Mouse (Mus musculus): ENCODE measurements at regions not wholly inside any gene's neighbourhood (a gene's known extent, or its start where the extent isn't known, plus 50 kb on each side); places are given as distances from the start of the nearest gene placed in this dataset.
A peak's percentile ranks its signal among the peaks of the same experiment; 100 is the strongest.

DNA sequence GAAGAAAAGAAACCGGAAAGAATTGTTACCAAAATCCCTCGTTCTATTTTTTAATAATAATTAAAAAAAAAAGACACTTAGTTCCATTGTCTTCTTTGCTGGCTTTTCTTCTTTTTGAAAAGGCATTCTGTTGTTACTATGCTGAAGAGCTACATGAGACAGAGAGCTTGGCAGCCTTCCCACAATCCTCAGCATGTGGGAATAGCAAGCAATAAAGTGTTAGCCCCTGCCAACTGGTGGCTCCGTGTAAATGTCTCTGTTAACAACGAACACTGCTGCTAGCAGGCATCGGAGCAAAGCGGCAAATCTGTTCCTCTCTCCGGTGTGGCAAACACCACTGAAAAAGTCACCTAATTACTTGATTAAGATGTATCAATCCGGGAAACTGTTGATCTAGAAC is 344.6 kb upstream of the Id4 start:
- H3K36me3 ChIP-seq (ENCODE audit: control insufficient read depth, insufficient read depth, low read length) = no peaks in the 10 kb centered on the region
- H3K27ac ChIP-seq (ENCODE audit: low read depth, low read length) = no peak overlapping the region
- no peak overlapping the region for H3K9ac ChIP-seq (ENCODE audit: low read length)
- DNase-seq (ENCODE audit: low spot score, missing footprints) (no peak), ATAC-seq (ENCODE audit: low FRiP score) (no peak)
- no peaks in the 10 kb centered on the region for H3K9me3 ChIP-seq (ENCODE audit: control insufficient read depth, low read length)
- H3K4me2 ChIP-seq = no peak overlapping the region
- 86% methylated on average over 8 of the region's 8 CpGs for WGBS
- H3K27me3 ChIP-seq (ENCODE audit: control insufficient read depth, insufficient read depth, low read length) = no peaks in the 10 kb centered on the region
- H3K4me1 ChIP-seq (ENCODE audit: control insufficient read depth, insufficient read depth, low read length) = no peaks in the 10 kb centered on the region
- H3K4me3 ChIP-seq (ENCODE audit: low read depth, low read length) = no peak overlapping the region

DNA sequence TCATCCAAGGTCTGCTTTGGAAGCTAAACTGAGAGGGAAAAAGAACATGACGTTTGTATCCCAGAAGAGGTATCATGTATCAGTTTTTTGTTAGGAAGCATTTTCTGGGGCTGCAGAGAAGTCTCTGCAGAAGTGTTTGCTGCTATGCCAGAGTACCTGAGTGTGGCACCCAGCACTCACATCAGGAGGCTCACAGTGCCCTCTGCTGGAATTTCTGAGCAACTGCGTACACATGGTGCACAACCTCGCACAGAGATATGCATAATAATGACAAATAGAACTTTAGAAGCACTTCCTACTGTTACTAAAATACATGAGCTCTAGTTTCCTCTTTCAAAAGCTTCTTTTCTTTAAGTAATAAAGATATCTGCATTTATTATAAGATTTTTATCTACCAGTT is 343.7 kb upstream of the Id4 start:
- ATAC-seq (ENCODE audit: low FRiP score) (no peak), DNase-seq (ENCODE audit: low spot score, missing footprints) (no peak)
- H3K4me2 ChIP-seq = no peak overlapping the region
- H3K27ac ChIP-seq (ENCODE audit: low read depth, low read length) = no peak overlapping the region
- no peak overlapping the region for H3K9ac ChIP-seq (ENCODE audit: low read length)
- no peaks in the 10 kb centered on the region for H3K4me1 ChIP-seq (ENCODE audit: control insufficient read depth, insufficient read depth, low read length)
- no peak overlapping the region for H3K4me3 ChIP-seq (ENCODE audit: low read depth, low read length)
- 96% methylated on average over 3 of the region's 3 CpGs for WGBS
- H3K36me3 ChIP-seq (ENCODE audit: control insufficient read depth, insufficient read depth, low read length) = no peaks in the 10 kb centered on the region
- no peaks in the 10 kb centered on the region for H3K27me3 ChIP-seq (ENCODE audit: control insufficient read depth, insufficient read depth, low read length)
- no peaks in the 10 kb centered on the region for H3K9me3 ChIP-seq (ENCODE audit: control insufficient read depth, low read length)

DNA sequence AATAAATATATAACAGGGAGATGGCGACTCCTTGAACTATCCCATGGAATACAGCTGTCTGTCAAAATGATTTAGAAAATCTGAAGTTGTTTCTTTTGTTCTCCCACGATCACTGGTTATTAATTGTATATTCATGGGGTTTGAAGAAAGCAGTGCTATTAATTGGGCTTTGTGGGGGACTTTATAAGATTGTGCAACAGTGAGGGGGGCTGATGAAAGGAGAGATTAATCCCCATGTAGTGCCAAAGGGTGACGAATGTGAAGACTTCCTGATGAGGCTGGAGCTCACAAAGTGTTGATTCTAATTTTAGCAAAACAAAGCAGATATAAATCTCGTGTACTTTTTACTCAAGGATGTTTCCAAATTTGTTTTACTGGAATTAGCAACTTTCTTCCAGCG is 340.0 kb upstream of the Id4 start:
- WGBS = 71% methylated on average over 5 of the region's 5 CpGs
- H3K27ac ChIP-seq (ENCODE audit: low read depth, low read length) = no peak overlapping the region
- H3K27me3 ChIP-seq (ENCODE audit: control insufficient read depth, insufficient read depth, low read length) = no peaks in the 10 kb centered on the region
- H3K4me3 ChIP-seq (ENCODE audit: low read depth, low read length) = no peak overlapping the region
- no peak overlapping the region for H3K4me2 ChIP-seq
- no peak for DNase-seq (ENCODE audit: low spot score, missing footprints)
- no peak for ATAC-seq (ENCODE audit: low FRiP score)
- no peaks in the 10 kb centered on the region for H3K36me3 ChIP-seq (ENCODE audit: control insufficient read depth, insufficient read depth, low read length)
- no peak overlapping the region for H3K9ac ChIP-seq (ENCODE audit: low read length)
- no peaks in the 10 kb centered on the region for H3K4me1 ChIP-seq (ENCODE audit: control insufficient read depth, insufficient read depth, low read length)
- no peaks in the 10 kb centered on the region for H3K9me3 ChIP-seq (ENCODE audit: control insufficient read depth, low read length)

DNA sequence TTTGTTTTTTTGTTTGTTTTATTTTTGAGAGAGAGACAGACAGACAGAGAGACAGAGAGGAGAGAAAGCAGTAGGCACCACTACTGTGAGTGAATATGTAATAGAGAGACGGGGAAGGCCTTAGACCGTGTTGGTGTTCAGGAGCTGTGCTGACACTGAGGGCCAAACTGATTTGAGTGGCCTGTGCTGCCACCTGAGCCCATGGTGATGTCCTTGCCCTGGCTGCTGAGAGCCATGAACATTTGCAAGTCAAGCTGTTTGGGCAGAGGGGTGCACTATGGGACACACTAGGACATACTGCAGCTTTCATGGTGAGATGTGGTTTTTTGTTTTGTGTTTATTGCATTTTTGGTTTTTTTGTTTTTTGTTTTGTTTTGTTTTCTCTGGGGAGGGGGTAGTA is 320.3 kb upstream of the Id4 start:
- H3K27me3 ChIP-seq (ENCODE audit: control insufficient read depth, insufficient read depth, low read length) = no peaks in the 10 kb centered on the region
- DNase-seq (ENCODE audit: low spot score, missing footprints) (no peak), ATAC-seq (ENCODE audit: low FRiP score) (no peak)
- no peak overlapping the region for H3K4me3 ChIP-seq (ENCODE audit: low read depth, low read length)
- 74% methylated on average over 2 of the region's 2 CpGs for WGBS
- no peak overlapping the region for H3K27ac ChIP-seq (ENCODE audit: low read depth, low read length)
- no peak overlapping the region for H3K9ac ChIP-seq (ENCODE audit: low read length)
- H3K9me3 ChIP-seq (ENCODE audit: control insufficient read depth, low read length) = no peaks in the 10 kb centered on the region; the same call in 1 of the 2 replicates
- H3K4me2 ChIP-seq = no peak overlapping the region
- no peaks in the 10 kb centered on the region for H3K36me3 ChIP-seq (ENCODE audit: control insufficient read depth, insufficient read depth, low read length)
- H3K4me1 ChIP-seq (ENCODE audit: control insufficient read depth, insufficient read depth, low read length) = peaks cover 5% of the 10 kb centered on the region; the same call in 1 of the 2 replicates

DNA sequence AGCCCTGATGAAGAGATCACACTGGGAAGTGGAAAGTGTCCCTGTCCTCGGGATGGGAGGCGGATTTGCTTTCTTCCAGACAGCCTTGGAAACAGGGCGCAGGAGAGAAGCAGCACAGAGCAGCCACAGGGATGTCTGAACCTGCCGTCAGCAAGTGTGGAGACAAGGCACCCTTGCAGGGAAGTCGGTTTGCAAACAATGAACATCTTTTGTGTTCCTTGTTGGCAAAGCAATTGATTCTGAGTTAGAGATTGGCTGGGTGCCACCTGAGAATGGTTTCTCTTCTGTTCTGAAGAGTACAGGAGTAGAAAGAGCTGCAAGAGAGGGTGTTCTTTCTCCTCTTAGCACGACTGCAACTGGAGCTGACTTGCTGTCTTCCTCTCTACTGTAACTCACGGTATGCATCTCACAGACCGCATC is 318.6 kb upstream of the Id4 start:
- WGBS = 8% methylated on average over 8 of the region's 8 CpGs
- H3K36me3 ChIP-seq (ENCODE audit: control insufficient read depth, insufficient read depth, low read length) = no peaks in the 10 kb centered on the region
- ATAC-seq (ENCODE audit: low FRiP score) (0 out of 2 replicates have a peak, but pooled peaks have one; percentile 35), DNase-seq (ENCODE audit: low spot score, missing footprints) (peak; percentile 90)
- H3K4me1 ChIP-seq (ENCODE audit: control insufficient read depth, insufficient read depth, low read length) = peaks cover 5% of the 10 kb centered on the region; the same call in 1 of the 2 replicates
- no peak overlapping the region for H3K27ac ChIP-seq (ENCODE audit: low read depth, low read length)
- H3K4me2 ChIP-seq = peak overlapping the region; percentile 26
- H3K4me3 ChIP-seq (ENCODE audit: low read depth, low read length) = no peak overlapping the region
- H3K27me3 ChIP-seq (ENCODE audit: control insufficient read depth, insufficient read depth, low read length) = no peaks in the 10 kb centered on the region
- H3K9ac ChIP-seq (ENCODE audit: low read length) = peak overlapping the region; percentile 7; the same call in 1 of the 2 replicates
- no peaks in the 10 kb centered on the region for H3K9me3 ChIP-seq (ENCODE audit: control insufficient read depth, low read length)

DNA sequence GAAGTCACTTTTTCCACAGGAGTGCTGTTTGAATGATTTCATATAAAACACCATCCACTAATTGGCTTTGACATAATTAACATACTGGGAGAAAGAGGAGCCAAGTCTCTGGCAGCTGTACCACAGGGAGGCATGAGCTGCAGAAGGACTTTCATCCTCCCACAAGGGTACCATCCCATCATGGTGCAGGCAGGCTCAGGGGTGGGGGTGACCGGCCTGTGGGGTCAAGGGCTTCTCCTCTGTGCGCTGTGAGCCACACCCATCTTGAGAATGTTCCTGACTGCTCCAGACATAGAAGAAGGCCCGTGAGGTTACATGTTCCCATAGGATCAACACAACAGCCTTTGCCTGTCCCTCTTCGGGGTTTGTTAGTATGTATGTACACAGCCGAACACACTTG is 317.4 kb upstream of the Id4 start:
- Histone ChIP-seq H3K9me3 (ENCODE audit: control insufficient read depth, low read length) (no peaks in the 10 kb centered on the region), H3K9ac (ENCODE audit: low read length) (no peak overlapping the region), H3K27me3 (ENCODE audit: control insufficient read depth, insufficient read depth, low read length) (no peaks in the 10 kb centered on the region), H3K36me3 (ENCODE audit: control insufficient read depth, insufficient read depth, low read length) (no peaks in the 10 kb centered on the region), H3K4me1 (ENCODE audit: control insufficient read depth, insufficient read depth, low read length) (peaks cover 5% of the 10 kb centered on the region), H3K4me3 (ENCODE audit: low read depth, low read length) (no peak overlapping the region), H3K27ac (ENCODE audit: low read depth, low read length) (no peak overlapping the region), H3K4me2 (no peak overlapping the region)
- DNase-seq (ENCODE audit: low spot score, missing footprints) = no peak
- 87% methylated on average over 5 of the region's 5 CpGs for WGBS
- ATAC-seq (ENCODE audit: low FRiP score) = no peak

DNA sequence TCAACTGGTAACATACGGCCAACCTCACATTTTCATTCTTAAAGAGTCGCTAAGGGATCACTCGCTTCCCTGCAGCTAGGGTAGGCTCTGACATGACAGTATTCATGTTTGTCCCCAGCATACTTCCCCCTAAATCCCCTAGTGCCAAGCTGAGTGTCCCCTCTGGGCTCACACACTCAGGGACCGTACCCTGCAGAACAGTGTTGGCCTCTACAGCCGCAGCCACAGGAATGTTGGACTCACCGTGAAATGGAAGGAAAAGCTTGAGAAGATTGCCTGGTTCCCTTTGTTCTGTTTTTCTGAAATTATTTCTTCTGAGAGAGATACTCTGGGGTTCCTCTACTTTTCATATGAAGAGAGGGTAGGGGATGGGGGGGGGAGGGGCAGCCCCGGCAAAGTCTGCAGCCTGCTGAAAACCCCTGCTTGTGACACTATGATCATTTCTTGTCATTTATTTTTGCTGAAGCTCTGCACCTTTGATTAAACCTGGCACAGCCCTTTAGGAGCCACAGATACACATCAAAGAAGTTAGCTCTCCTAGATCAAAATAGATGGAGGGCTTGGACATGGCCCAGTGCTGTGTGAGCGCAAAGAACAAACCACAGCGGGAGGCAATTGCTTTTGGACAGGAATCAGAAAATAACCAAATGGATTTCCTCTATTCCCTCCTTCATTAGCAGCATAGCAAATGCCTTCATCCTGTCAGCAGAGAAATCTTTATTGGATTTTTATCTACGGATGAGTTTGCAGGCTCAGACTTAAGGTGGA is 312.7 kb upstream of the Id4 start:
- ATAC-seq (ENCODE audit: low FRiP score) = no peak
- Histone ChIP-seq H3K4me3 (ENCODE audit: low read depth, low read length) (no peak overlapping the region), H3K27ac (ENCODE audit: low read depth, low read length) (no peak overlapping the region)

DNA sequence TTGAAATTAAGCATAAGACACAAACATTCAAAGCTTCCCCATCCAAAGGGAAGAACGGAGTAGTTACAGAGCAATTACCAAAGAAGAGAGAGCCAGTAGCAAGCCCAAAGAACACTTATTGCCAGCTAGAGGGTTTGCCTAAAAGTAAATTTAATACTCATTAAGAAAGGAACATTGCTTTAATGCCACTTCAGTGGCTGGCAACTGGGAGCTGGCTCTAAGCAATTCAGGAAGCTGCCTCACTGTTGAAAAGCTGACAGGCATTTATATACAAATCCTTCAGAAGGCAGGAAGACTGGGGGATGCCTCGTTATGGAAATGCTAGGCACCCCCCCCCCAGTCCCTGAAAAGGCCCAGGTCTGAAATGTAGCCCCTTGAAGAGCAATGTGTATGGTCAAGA is 310.6 kb upstream of the Id4 start:
- H3K4me1 ChIP-seq (ENCODE audit: control insufficient read depth, insufficient read depth, low read length) = peaks cover 4% of the 10 kb centered on the region

More for the DNA sequence above, 312.7 kb upstream of the Id4 start:
- H3K4me2 ChIP-seq = no peak overlapping the region
- no peaks in the 10 kb centered on the region for H3K27me3 ChIP-seq (ENCODE audit: control insufficient read depth, insufficient read depth, low read length)
- H3K4me1 ChIP-seq (ENCODE audit: control insufficient read depth, insufficient read depth, low read length) = peaks cover 4% of the 10 kb centered on the region; the same call in 1 of the 2 replicates
- H3K9ac ChIP-seq (ENCODE audit: low read length) = no peak overlapping the region
- no peaks in the 10 kb centered on the region for H3K9me3 ChIP-seq (ENCODE audit: control insufficient read depth, low read length)
- WGBS = 83% methylated on average over 10 of the region's 10 CpGs
- DNase-seq (ENCODE audit: low spot score, missing footprints) = no peak
- H3K36me3 ChIP-seq (ENCODE audit: control insufficient read depth, insufficient read depth, low read length) = no peaks in the 10 kb centered on the region

DNA sequence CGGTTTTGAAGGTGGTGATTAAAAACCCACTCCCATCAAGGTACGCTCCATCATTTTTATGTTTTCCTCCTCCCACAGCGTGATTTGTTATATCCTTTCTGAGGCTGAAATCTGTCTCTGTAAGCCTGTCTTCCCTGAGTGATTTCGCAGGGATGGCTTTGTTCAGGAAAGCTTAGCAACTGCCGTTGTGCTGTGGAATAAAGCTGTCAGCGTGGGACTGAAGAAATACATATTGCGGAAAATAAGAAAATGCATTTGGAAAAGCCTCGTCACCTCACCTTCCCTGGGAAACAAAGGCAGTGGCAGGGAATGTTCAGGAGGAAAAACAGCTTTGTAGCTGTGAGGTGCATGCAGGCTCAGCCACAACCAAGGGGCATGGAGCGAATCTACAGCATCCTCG is 310.0 kb upstream of the Id4 start:
- WGBS = 60% methylated on average over 10 of the region's 10 CpGs
- no peak overlapping the region for H3K4me3 ChIP-seq (ENCODE audit: low read depth, low read length)
- no peaks in the 10 kb centered on the region for H3K36me3 ChIP-seq (ENCODE audit: control insufficient read depth, insufficient read depth, low read length)
- DNase-seq (ENCODE audit: low spot score, missing footprints) (no peak), ATAC-seq (ENCODE audit: low FRiP score) (no peak)
- no peaks in the 10 kb centered on the region for H3K9me3 ChIP-seq (ENCODE audit: control insufficient read depth, low read length)
- no peak overlapping the region for H3K4me2 ChIP-seq
- no peak overlapping the region for H3K27ac ChIP-seq (ENCODE audit: low read depth, low read length)
- no peaks in the 10 kb centered on the region for H3K27me3 ChIP-seq (ENCODE audit: control insufficient read depth, insufficient read depth, low read length)
- H3K4me1 ChIP-seq (ENCODE audit: control insufficient read depth, insufficient read depth, low read length) = peaks cover 4% of the 10 kb centered on the region
- no peak overlapping the region for H3K9ac ChIP-seq (ENCODE audit: low read length)

More for the DNA sequence above, 310.6 kb upstream of the Id4 start:
- WGBS = 39% methylated on average over 2 of the region's 2 CpGs
- H3K4me2 ChIP-seq = no peak overlapping the region
- ATAC-seq (ENCODE audit: low FRiP score) = no peak
- H3K36me3 ChIP-seq (ENCODE audit: control insufficient read depth, insufficient read depth, low read length) = no peaks in the 10 kb centered on the region
- no peak overlapping the region for H3K4me3 ChIP-seq (ENCODE audit: low read depth, low read length)
- H3K9ac ChIP-seq (ENCODE audit: low read length) = no peak overlapping the region
- H3K27ac ChIP-seq (ENCODE audit: low read depth, low read length) = no peak overlapping the region
- no peaks in the 10 kb centered on the region for H3K27me3 ChIP-seq (ENCODE audit: control insufficient read depth, insufficient read depth, low read length)
- no peak for DNase-seq (ENCODE audit: low spot score, missing footprints)
- H3K9me3 ChIP-seq (ENCODE audit: control insufficient read depth, low read length) = no peaks in the 10 kb centered on the region

Measured in midbrain, embryonic 11.5 days (tissue).